Mouse (Mus musculus) MEL (cell line): ENCODE results near the gene Mmel1. TPM values are rescaled to one million over a fixed set of nuclear protein-coding genes. Genes with fewer than 3 reads are reported as not detected.

ENCODE experiments used
- DNase-seq: peaks from one replicate; pipeline ENCODE4 v3.0.0; 2011; ENCODE audit warnings: low read depth, low spot score
- H3K27ac ChIP-seq: 2 replicates; pipeline ENCODE4 v1.5.1; 2012; ENCODE audit warnings: low read depth, mild to moderate bottlenecking, control low read depth, low read length, moderate library complexity; ENCODE audit not compliant: control insufficient read depth
- H3K27me3 ChIP-seq, 2 experiments: fragments of 150-350 bp in 1 of 2; sonication (generic) in 1 of 2; 2 replicates each; pipeline ENCODE4 v1.6.1; 2012; ENCODE audit warnings: low read length in 2 of 2, mild to moderate bottlenecking in 2 of 2, improper control_type of control experiment in 1 of 2, moderate library complexity in 1 of 2; ENCODE audit not compliant: insufficient read depth in 2 of 2, control insufficient read depth in 1 of 2
- H3K36me3 ChIP-seq, 2 experiments: 2 replicates each; pipeline ENCODE4 v1.6.1; 2012 to 2014; ENCODE audit warnings: low read length in 2 of 2, improper control_type of control experiment in 1 of 2, inconsistent platforms in 1 of 2, mild to moderate bottlenecking in 1 of 2; ENCODE audit not compliant: insufficient read depth in 2 of 2, control insufficient read depth in 1 of 2
- H3K4me1 ChIP-seq, 2 experiments: fragments of 150-350 bp in 1 of 2; sonication (generic) in 1 of 2; 2 replicates each; pipeline ENCODE4 v1.6.1; 2012; ENCODE audit warnings: low read length in 2 of 2, improper control_type of control experiment in 1 of 2, mild to moderate bottlenecking in 1 of 2; ENCODE audit not compliant: insufficient read depth in 2 of 2, control insufficient read depth in 1 of 2
- H3K4me3 ChIP-seq, 2 experiments: fragments of 150-350 bp in 1 of 2; sonication (generic) in 1 of 2; 2 replicates each; pipeline ENCODE4 v1.5.1; 2012; ENCODE audit warnings: low read depth in 2 of 2, low read length in 2 of 2, mild to moderate bottlenecking in 2 of 2, moderate library complexity in 2 of 2, control low read depth in 1 of 2, improper control_type of control experiment in 1 of 2; ENCODE audit not compliant: control insufficient read depth in 1 of 2, insufficient read depth in 1 of 2
- H3K79me2 ChIP-seq: 2 replicates; pipeline ENCODE4 v1.6.1; 2012; ENCODE audit warnings: mild to moderate bottlenecking, low read length, moderate library complexity; ENCODE audit not compliant: control insufficient read depth, poor library complexity, insufficient read depth
- H3K9ac ChIP-seq: 2 replicates; pipeline ENCODE4 v1.6.1; 2012; ENCODE audit warnings: low read depth, mild to moderate bottlenecking, control low read depth, low read length, moderate library complexity; ENCODE audit not compliant: control insufficient read depth, poor library complexity, severe bottlenecking
- H3K9me3 ChIP-seq: fragments of 150-350 bp; sonication (generic); replicated peaks from 2 replicates; pipeline ENCODE4 v1.6.1; 2012; ENCODE audit warnings: mild to moderate bottlenecking, low read length, improper control_type of control experiment, moderate library complexity; ENCODE audit not compliant: insufficient read depth
- BHLHE40 ChIP-seq: IDR thresholded peaks from 2 replicates; pipeline ENCODE4 v1.6.1; 2012; ENCODE audit warnings: low read depth, mild to moderate bottlenecking, inconsistent platforms, low read length, improper control_type of control experiment, borderline replicate concordance
- CHD2 ChIP-seq: IDR thresholded peaks from 2 replicates; pipeline ENCODE4 v1.6.1; 2011; ENCODE audit warnings: low read length, improper control_type of control experiment
- ETS1 ChIP-seq: IDR thresholded peaks from 2 replicates; pipeline ENCODE4 v1.6.1; 2012; ENCODE audit warnings: low read depth, mild to moderate bottlenecking, inconsistent platforms, low read length, improper control_type of control experiment, moderate library complexity
- GABPA ChIP-seq: IDR thresholded peaks from 2 replicates; pipeline ENCODE4 v1.6.1; 2012; ENCODE audit warnings: low read depth, mild to moderate bottlenecking, inconsistent platforms, low read length, improper control_type of control experiment, moderate library complexity
- GATA1 ChIP-seq: IDR thresholded peaks from 2 replicates; pipeline ENCODE4 v1.6.1; 2011; ENCODE audit warnings: low read depth, low read length, improper control_type of control experiment
- JUND ChIP-seq: IDR thresholded peaks from 2 replicates; pipeline ENCODE4 v1.6.1; 2011; ENCODE audit warnings: low read depth, mild to moderate bottlenecking, improper control_type of control experiment, low read length
- MAFK ChIP-seq: IDR thresholded peaks from 2 replicates; pipeline ENCODE4 v1.6.1; 2011; ENCODE audit warnings: low read depth, mild to moderate bottlenecking, low read length, improper control_type of control experiment, borderline replicate concordance
- MAX ChIP-seq: IDR thresholded peaks from 2 replicates; pipeline ENCODE4 v1.6.1; 2011; ENCODE audit warnings: low read length, improper control_type of control experiment
- MYC ChIP-seq: IDR thresholded peaks from 2 replicates; pipeline ENCODE4 v1.6.1; 2011; ENCODE audit warnings: low read depth, mild to moderate bottlenecking, low read length, improper control_type of control experiment, moderate library complexity
- NELFE ChIP-seq: IDR thresholded peaks from 2 replicates; pipeline ENCODE4 v1.6.1; 2011; ENCODE audit warnings: low read depth, low read length, improper control_type of control experiment
- NRF1 ChIP-seq: IDR thresholded peaks from 2 replicates; pipeline ENCODE4 v1.6.1; 2014; ENCODE audit warnings: low read depth, mild to moderate bottlenecking, inconsistent platforms, low read length, improper control_type of control experiment, moderate library complexity; ENCODE audit not compliant: poor library complexity, insufficient read depth, severe bottlenecking
- POLR2A ChIP-seq, 2 experiments: IDR thresholded peaks; 2 replicates each; pipeline ENCODE4 v1.6.1; 2011 to 2012; ENCODE audit warnings: low read length in 2 of 2, mild to moderate bottlenecking in 2 of 2, control low read depth in 1 of 2, improper control_type of control experiment in 1 of 2, low read depth in 1 of 2, moderate library complexity in 1 of 2; ENCODE audit not compliant: control insufficient read depth in 1 of 2, insufficient read depth in 1 of 2, poor library complexity in 1 of 2
- POLR2AphosphoS2 ChIP-seq: IDR thresholded peaks from 2 replicates; pipeline ENCODE4 v1.6.1; 2011; ENCODE audit warnings: low read length, improper control_type of control experiment
- RAD21 ChIP-seq: IDR thresholded peaks from 2 replicates; pipeline ENCODE4 v1.6.1; 2011; ENCODE audit warnings: mild to moderate bottlenecking, low read depth, low read length, improper control_type of control experiment
- RCOR1 ChIP-seq: IDR thresholded peaks from 2 replicates; pipeline ENCODE4 v1.6.1; 2012; ENCODE audit warnings: low read depth, mild to moderate bottlenecking, inconsistent platforms, low read length, improper control_type of control experiment
- SMC3 ChIP-seq: IDR thresholded peaks from 2 replicates; pipeline ENCODE4 v1.6.1; 2011; ENCODE audit warnings: low read depth, low read length, improper control_type of control experiment
- USF1 ChIP-seq: IDR thresholded peaks from 2 replicates; pipeline ENCODE4 v1.6.1; 2014; ENCODE audit warnings: low read depth, mild to moderate bottlenecking, inconsistent platforms, low read length, improper control_type of control experiment, moderate library complexity
- ZC3H11A ChIP-seq: IDR thresholded peaks from 2 replicates; pipeline ENCODE4 v1.6.1; 2012; ENCODE audit warnings: low read depth, mild to moderate bottlenecking, inconsistent platforms, low read length, improper control_type of control experiment
- polyA plus RNA-seq, 2 experiments: library from polyadenylated mRNA; stranded (reverse) in 1 of 2; unstranded in 1 of 2; fragments of >175 nt in 1 of 2; fragments of >200 nt in 1 of 2; gene quantifications; 2 replicates each; pipeline versions ENCODE4 v1.2.1 to v1.2.4; 2012; ENCODE audit warnings: low replicate concordance in 2 of 2, low read depth in 1 of 2; ENCODE audit not compliant: insufficient read length in 2 of 2, insufficient read depth in 1 of 2, missing spikeins in 1 of 2
- total RNA-seq: library from RNA; depleted of rRNA; stranded (reverse); fragments of 300-350 nt; gene quantifications from 2 replicates; pipeline ENCODE4 v1.2.3, GENCODE M21; 2012

Gene Mmel1
- total and polyA plus RNA-seq, 3 experiments = 0.07 to 0.08 TPM; not detected in 1

DNA sequence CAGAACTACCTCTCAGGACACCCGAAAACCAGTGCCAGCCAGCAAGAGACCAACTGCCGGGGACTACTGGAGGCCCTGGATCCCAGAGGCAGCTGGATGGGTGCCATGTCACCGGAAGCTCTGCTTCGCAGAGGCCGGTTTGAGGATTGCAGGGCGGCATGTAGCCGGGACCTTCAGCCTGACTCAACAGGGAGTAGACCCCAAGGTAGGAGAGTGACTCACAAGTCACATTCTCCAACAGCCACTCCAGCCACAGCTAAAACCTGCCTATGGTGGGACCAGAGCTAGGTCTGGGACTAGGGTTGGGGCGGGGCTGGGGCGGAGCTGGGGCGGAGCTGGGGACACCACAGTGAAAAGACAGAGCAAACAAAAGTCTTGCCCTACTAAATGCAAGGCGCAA, 30.0 kb upstream of the Mmel1 start:
- no peak for TF ChIP-seq SMC3
- TF ChIP-seq GATA1 = no peak
- no peak for TF ChIP-seq MAX
- TF ChIP-seq POLR2A (IDR thresholded peaks at IDR 0.05; ENCODE audit: control insufficient read depth in 1 of 2, insufficient read depth in 1 of 2, low read depth in 1 of 2, low read length in 2 of 2, poor library complexity in 1 of 2) = no peak
- no peak for TF ChIP-seq CHD2
- TF ChIP-seq NRF1 = no peak
- Histone ChIP-seq H3K27me3 (no peaks in the 10 kb centered on the region), H3K9me3 (no peaks in the 10 kb centered on the region), H3K27ac (no peak overlapping the region), H3K79me2 (no peaks in the 10 kb centered on the region), H3K36me3 (no peaks in the 10 kb centered on the region), H3K9ac (no peak overlapping the region), H3K4me3 (no peak overlapping the region), H3K4me1 (no peaks in the 10 kb centered on the region)
- DNase-seq = no peak

DNA sequence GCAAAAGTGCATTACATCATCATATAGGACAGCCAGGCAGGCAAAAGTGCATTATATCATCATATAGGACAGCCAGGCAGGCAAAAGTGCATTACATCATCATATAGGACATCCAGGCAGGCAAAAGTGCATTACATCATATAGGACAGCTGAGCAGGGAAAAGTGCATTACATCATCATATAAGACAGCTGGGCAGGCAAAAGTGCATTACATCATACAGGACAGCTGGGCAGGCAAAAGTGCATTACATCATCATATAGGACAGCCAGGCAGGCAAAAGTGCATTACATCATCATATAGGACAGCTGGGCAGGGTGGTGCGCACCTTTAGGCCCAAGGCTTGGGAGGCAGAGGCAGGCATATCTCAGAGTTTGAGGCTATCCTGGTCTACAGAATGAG, 16.7 kb upstream of the Mmel1 start:
- H3K9me3 ChIP-seq = no peaks in the 10 kb centered on the region
- H3K9ac ChIP-seq = no peak overlapping the region
- H3K36me3 ChIP-seq = no peaks in the 10 kb centered on the region
- no peak for TF ChIP-seq RCOR1
- TF ChIP-seq USF1 = no peak
- no peak for TF ChIP-seq MYC
- TF ChIP-seq NELFE = no peak
- TF ChIP-seq SMC3 = no peak
- no peak for TF ChIP-seq MAFK
- no peak for TF ChIP-seq NRF1
- TF ChIP-seq JUND = no peak
- TF ChIP-seq ETS1 = no peak
- no peak for TF ChIP-seq POLR2AphosphoS2
- no peak for TF ChIP-seq GABPA
- H3K4me1 ChIP-seq = no peaks in the 10 kb centered on the region
- no peaks in the 10 kb centered on the region for H3K79me2 ChIP-seq
- no peak for DNase-seq
- no peaks in the 10 kb centered on the region for H3K27me3 ChIP-seq
- no peak overlapping the region for H3K27ac ChIP-seq
- H3K4me3 ChIP-seq = no peak overlapping the region

DNA sequence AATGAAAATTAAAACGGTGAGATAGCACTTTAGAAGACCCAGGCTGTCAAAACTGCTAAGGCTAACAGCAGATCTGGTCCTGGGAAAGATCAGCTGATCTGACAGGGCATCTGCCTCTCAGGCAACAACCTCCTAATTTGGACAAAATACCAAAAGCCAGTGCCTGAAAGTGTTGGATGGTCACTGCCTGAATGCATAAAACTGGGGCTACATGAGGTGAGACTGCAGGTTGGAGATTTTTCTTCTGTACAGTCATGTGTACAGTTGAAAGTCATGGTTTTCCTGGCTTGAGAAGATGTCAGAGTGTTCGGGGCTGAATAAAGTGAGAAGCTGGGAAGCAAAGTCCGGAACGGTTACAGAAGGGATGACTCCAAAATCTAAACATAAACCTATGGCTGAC, 15.5 kb upstream of the Mmel1 start:
- no peaks in the 10 kb centered on the region for H3K9me3 ChIP-seq
- no peaks in the 10 kb centered on the region for H3K4me1 ChIP-seq
- no peaks in the 10 kb centered on the region for H3K27me3 ChIP-seq
- H3K4me3 ChIP-seq = no peak overlapping the region
- no peak overlapping the region for H3K9ac ChIP-seq
- no peak for DNase-seq
- H3K36me3 ChIP-seq = no peaks in the 10 kb centered on the region
- H3K27ac ChIP-seq = no peak overlapping the region
- no peak for TF ChIP-seq ZC3H11A
- TF ChIP-seq POLR2A (IDR thresholded peaks at IDR 0.05; ENCODE audit: control insufficient read depth in 1 of 2, insufficient read depth in 1 of 2, low read depth in 1 of 2, low read length in 2 of 2, poor library complexity in 1 of 2) = no peak
- no peak for TF ChIP-seq BHLHE40
- no peak for TF ChIP-seq RAD21
- TF ChIP-seq, all 39 proteins: peak for 0
- no peaks in the 10 kb centered on the region for H3K79me2 ChIP-seq
